Mouse (Mus musculus) mammary gland, adult 2 months (tissue): ENCODE results near the gene Zfp91. TPM values are rescaled to one million over a fixed set of nuclear protein-coding genes. Genes with fewer than 3 reads are reported as not detected.

Source experiments
- polyA plus RNA-seq: library from polyadenylated mRNA; depleted of rRNA; stranded (reverse); fragments of >200 nt; gene quantifications from 2 replicates; pipeline ENCODE4 v1.2.3, GENCODE M21; 2012; ENCODE audit warnings: low replicate concordance; rRNA removed

Zfp91 gene
- 11.2 and 24.3 TPM in 2 replicates for polyA plus RNA-seq

GRCm38 (mm10) chr19:12795511-12796327 is at the start of gene Zfp91, which contains the start of gene Lpxn:
Gene Zfp91 (minus strand): TSS chr19:12796126.
Gene Lpxn (plus strand): TSS chr19:12796193.

GRCm38 (mm10) chr19:12765308-12765707 is 30.6 kb downstream of the Zfp91 start, which contains the start of gene Cntf:
Gene Cntf (minus strand): TSS chr19:12765632.

Other genes with a start within 250 kb of the Zfp91 start
- gene Gm4952, start 196.2 kb downstream of the Zfp91 start, polyA plus RNA-seq: 0.07 TPM in 1 of 2 replicates, not detected in the other
- 0.20 TPM in 1 of 2 replicates, not detected in the other for gene Glyat, start 162.8 kb downstream of the Zfp91 start, polyA plus RNA-seq
- gene Olfr1442, start 125.7 kb downstream of the Zfp91 start, polyA plus RNA-seq: not detected in 2 replicates
- not detected in 2 replicates for gene Olfr1443, start 118.0 kb downstream of the Zfp91 start, polyA plus RNA-seq
- gene Keg1, start 100.3 kb downstream of the Zfp91 start, polyA plus RNA-seq: 0.10 and 0.42 TPM in 2 replicates
- gene Cntf, start 30.5 kb downstream of the Zfp91 start, polyA plus RNA-seq: 0.74 and 4.6 TPM in 2 replicates
- 15.4 and 17.0 TPM in 2 replicates for gene Lpxn, start 67 bp upstream of the Zfp91 start, polyA plus RNA-seq
- not detected in 2 replicates for gene Gm5244, start 50.6 kb upstream of the Zfp91 start, polyA plus RNA-seq
- 0.30 TPM in 1 of 2 replicates, not detected in the other for gene Olfr1444, start 61.2 kb upstream of the Zfp91 start, polyA plus RNA-seq
- gene Olfr1445, start 87.7 kb upstream of the Zfp91 start, polyA plus RNA-seq: 0.16 TPM in 1 of 2 replicates, not detected in the other
- gene Olfr1446, start 97.4 kb upstream of the Zfp91 start, polyA plus RNA-seq: not detected in 2 replicates
- not detected in 2 replicates for gene Olfr1447, start 107.6 kb upstream of the Zfp91 start, polyA plus RNA-seq
- not detected in 2 replicates for gene Olfr1448, start 128.3 kb upstream of the Zfp91 start, polyA plus RNA-seq
- gene Olfr1449, start 134.7 kb upstream of the Zfp91 start, polyA plus RNA-seq: not detected in 2 replicates
- not detected in 2 replicates for gene Olfr1450, start 154.1 kb upstream of the Zfp91 start, polyA plus RNA-seq
- gene Olfr1451, start 198.9 kb upstream of the Zfp91 start, polyA plus RNA-seq: not detected in 2 replicates
- gene Olfr1453, start 232.2 kb upstream of the Zfp91 start, polyA plus RNA-seq: not detected in 2 replicates